Mouse (Mus musculus) erythroblast, embryonic 14.5 days (primary cell): ENCODE measurements around the gene Smcr8. TPM values are rescaled to one million over a fixed set of nuclear protein-coding genes. Genes with fewer than 3 reads are reported as not detected.
A peak's percentile ranks its signal among the peaks of the same experiment; 100 is the strongest.

Experiments
- H3K27me3 ChIP-seq: 2 replicates; pipeline ENCODE4 v1.6.1; 2012; ENCODE audit warnings: inconsistent platforms; ENCODE audit not compliant: control insufficient read depth
- H3K36me3 ChIP-seq: 2 replicates; pipeline ENCODE4 v1.6.1; 2012; ENCODE audit warnings: mild to moderate bottlenecking, inconsistent platforms; ENCODE audit not compliant: control insufficient read depth
- H3K4me1 ChIP-seq: 2 replicates; pipeline ENCODE4 v1.6.1; 2012; ENCODE audit warnings: inconsistent platforms; ENCODE audit not compliant: control insufficient read depth
- H3K4me3 ChIP-seq: replicated peaks from 2 replicates; pipeline ENCODE3; 2012; ENCODE audit warnings: moderate library complexity, mild to moderate bottlenecking, inconsistent platforms
- H3K9me3 ChIP-seq: 2 replicates; pipeline ENCODE4 v1.6.1; 2012; ENCODE audit warnings: low read length, inconsistent platforms, mixed read lengths; ENCODE audit not compliant: control insufficient read depth
- GATA1 ChIP-seq: IDR thresholded peaks from 2 replicates; pipeline ENCODE4 v1.6.1; 2012; ENCODE audit warnings: low read length, inconsistent platforms, mixed read lengths
- TAL1 ChIP-seq: IDR thresholded peaks from 3 replicates; pipeline ENCODE4 v1.6.1; 2012; ENCODE audit warnings: low read length, inconsistent platforms, mixed read lengths
- polyA plus RNA-seq: library from polyadenylated mRNA; stranded (reverse); fragments of >175 nt; gene quantifications from 2 replicates; pipeline ENCODE4 v1.2.3, GENCODE M21; 2012

Smcr8 gene
- polyA plus RNA-seq, 1 experiment, result 0.05 TPM

DNA sequence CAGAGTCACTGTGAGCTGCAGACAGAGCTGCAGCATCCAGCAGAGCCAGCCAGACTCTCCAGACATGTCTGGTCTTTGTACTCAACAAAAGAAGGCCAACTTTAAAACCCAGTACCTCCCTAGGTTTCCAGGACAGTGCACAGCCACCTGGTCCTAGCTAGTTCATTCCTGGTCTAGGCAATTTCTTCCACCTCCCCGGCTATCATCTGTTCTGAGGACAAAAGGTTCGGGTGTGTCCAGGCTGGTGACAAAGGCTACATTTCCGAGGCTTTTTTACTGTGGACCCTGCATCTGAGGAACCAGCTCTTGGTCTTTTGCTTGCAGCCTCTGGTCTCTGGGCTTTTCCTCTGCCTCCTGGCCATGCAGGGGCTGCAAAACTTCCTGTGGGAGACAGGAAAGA lies 37.0 kb upstream of the Smcr8 start:
- peaks cover 26% of the 10 kb centered on the region for H3K4me1 ChIP-seq
- no peak overlapping the region for H3K4me3 ChIP-seq
- peaks cover 5% of the 10 kb centered on the region for H3K9me3 ChIP-seq
- peaks cover 77% of the 10 kb centered on the region for H3K36me3 ChIP-seq
- H3K27me3 ChIP-seq, result no peaks in the 10 kb centered on the region
- no peak for TF ChIP-seq GATA1
- no peak for TF ChIP-seq TAL1

DNA sequence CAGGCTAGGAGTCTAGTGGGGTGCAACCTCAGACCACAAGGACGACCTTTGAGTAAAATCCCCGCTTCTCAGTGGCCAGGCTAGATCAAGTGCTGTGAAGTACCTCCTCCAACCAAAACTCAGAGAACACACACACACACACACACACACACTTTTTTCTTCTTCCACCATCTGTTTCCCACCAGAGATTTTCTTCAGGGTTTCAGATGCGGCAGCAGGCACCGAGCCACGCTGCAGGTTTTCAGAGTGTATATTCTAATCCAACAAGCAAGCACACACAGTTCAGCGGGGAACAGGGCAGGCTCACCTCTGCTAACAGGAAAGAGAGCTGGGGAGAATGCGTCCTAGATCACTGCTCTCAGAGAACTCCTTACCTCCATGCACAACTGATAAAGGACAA lies 21.8 kb upstream of the Smcr8 start:
- no peaks in the 10 kb centered on the region for H3K9me3 ChIP-seq
- TF ChIP-seq TAL1 (no peak), GATA1 (no peak)
- peaks cover 83% of the 10 kb centered on the region for H3K36me3 ChIP-seq
- no peaks in the 10 kb centered on the region for H3K27me3 ChIP-seq
- no peak overlapping the region for H3K4me3 ChIP-seq
- no peaks in the 10 kb centered on the region for H3K4me1 ChIP-seq

DNA sequence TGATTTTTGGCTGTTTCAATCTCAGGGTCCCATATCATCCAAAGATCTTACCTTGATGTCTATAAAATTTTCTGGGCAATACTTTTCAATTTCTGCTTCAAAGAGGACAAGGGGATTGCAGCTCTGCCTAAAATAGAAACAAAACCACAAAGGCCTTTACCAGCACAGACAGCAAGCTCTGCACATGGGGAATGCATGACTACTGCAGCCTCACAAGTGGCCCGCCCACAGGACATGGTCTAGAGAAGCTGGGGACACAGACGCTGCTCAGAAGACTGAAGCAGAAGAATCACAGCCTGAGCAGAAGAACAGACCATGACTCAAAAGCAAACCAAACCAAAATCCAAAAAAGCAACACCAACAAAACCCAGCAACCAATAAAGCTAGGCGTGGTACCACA lies 15.6 kb upstream of the Smcr8 start:
- H3K27me3 ChIP-seq, result no peaks in the 10 kb centered on the region
- H3K4me3 ChIP-seq, result no peak overlapping the region
- H3K36me3 ChIP-seq, result peaks cover 52% of the 10 kb centered on the region
- no peaks in the 10 kb centered on the region for H3K4me1 ChIP-seq
- no peak for TF ChIP-seq TAL1
- no peaks in the 10 kb centered on the region for H3K9me3 ChIP-seq

DNA sequence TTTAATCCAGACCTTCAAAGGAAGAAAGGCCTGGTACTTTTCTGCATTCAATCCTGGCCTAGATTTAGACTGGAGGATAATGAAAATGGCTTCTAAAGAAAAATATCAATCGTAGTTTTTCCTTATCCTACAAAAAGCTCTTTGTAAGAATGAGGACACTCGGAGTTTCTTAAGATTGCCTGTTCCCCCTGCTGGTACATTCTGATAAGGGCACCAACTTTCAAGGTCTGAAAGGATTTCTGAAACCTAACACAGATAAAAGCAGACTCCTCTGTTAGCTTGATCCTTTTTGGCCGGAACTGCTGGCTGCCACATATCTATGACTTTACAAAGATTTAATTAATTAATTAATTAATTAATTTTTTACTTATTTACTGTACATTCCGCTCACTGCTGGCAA lies 10.4 kb upstream of the Smcr8 start:
- Histone ChIP-seq H3K36me3 (peaks cover 13% of the 10 kb centered on the region), H3K4me1 (peaks cover 2% of the 10 kb centered on the region), H3K27me3 (no peaks in the 10 kb centered on the region), H3K9me3 (no peaks in the 10 kb centered on the region), H3K4me3 (no peak overlapping the region)
- TF ChIP-seq GATA1 (no peak), TAL1 (no peak)

DNA sequence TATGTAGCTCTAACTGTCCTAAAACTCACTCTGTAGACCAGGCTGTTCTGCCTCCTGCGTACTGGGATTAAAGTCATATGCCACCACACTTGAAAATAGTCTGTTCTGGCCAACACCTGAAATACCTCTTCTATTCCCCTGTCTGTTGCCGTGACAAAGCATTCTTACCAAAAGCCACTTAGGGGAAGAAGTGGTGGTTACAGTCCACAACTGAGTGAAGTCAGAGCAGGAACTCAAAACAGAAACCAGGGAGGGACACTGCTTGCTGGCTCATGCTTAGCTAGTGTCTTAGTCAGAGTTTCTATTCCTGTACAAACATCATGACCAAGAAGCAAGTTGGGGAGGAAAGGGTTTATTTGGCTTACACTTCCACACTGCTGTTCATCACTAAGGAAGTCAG lies 8.0 kb upstream of the Smcr8 start:
- H3K36me3 ChIP-seq, result peaks cover 6% of the 10 kb centered on the region
- no peak overlapping the region for H3K4me3 ChIP-seq
- no peak for TF ChIP-seq GATA1

DNA sequence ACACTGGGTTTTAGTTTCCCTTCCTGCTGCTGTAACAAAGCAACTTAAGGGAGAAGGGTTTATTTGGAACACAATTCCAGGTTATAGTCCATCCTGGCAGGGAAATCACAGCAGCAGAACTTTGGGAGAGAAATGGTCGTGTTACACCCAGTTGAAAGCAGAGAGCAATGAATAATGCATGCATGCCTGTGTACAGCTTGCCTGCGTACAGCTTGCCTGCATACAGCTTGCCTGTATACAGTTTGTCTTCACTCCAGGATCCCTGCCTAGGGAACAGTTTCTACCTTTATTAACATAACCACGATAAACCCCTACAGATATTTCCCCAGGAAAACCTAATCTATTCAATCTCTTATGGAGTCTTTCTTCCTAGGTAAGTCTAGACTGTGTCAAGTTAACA lies 6.5 kb upstream of the Smcr8 start:
- Histone ChIP-seq H3K36me3 (0 out of 2 replicates have a peak, but pooled peaks cover 4% of the 10 kb centered on the region), H3K4me3 (no peak overlapping the region), H3K9me3 (no peaks in the 10 kb centered on the region), H3K27me3 (no peaks in the 10 kb centered on the region), H3K4me1 (peaks cover 20% of the 10 kb centered on the region)
- TF ChIP-seq GATA1 (no peak), TAL1 (no peak)

More for the DNA sequence above, 8.0 kb upstream of the Smcr8 start:
- H3K4me1 ChIP-seq, result peaks cover 6% of the 10 kb centered on the region
- no peaks in the 10 kb centered on the region for H3K9me3 ChIP-seq
- no peaks in the 10 kb centered on the region for H3K27me3 ChIP-seq

DNA sequence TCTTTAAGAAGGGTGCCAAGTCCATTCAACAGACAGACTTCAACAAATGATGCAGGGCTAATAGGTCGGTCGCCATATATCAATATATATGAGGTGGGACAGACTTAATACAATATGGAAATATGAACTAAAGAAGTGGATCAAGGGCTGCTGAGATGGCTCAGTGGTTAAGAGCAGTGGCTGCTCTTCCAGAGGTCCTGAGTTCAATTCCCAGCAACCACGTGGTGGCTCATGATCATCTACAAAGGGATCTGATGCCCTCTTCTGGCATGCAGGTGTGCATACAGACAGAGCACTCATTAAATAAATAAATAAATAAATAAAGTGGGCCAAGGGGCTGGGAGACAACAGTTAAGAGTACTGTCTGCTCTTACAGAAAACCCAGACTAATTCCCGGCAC lies 5.2 kb upstream of the Smcr8 start:
- Histone ChIP-seq H3K36me3 (0 out of 2 replicates have a peak, but pooled peaks cover 2% of the 10 kb centered on the region), H3K4me1 (peaks cover 30% of the 10 kb centered on the region), H3K27me3 (no peaks in the 10 kb centered on the region), H3K4me3 (no peak overlapping the region), H3K9me3 (no peaks in the 10 kb centered on the region)
- TF ChIP-seq GATA1 (no peak), TAL1 (no peak)

DNA sequence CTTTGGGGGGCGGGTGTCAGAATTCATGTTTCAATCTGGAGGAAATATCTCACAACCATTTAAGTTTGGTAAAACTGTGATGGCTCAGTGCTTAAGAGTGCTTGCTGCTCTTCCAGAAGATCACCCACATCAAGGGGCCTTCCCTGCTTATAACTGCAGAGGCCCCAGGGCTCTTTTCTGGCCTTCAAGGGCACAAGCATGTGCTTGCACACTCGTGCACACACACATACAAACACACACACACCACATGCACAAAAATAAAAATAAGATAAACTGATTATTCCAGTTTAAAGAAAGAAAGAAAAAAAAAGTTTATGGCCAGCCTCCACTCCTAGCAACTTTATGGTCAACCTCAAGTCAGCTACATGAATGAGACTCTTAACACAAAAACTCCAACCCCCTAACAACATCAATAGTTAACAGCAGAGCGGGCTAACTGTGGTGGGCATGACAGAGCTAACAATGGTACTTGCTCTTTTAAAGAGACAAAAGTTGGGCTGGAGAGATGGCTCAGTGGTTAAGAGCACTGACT lies 3.1 kb upstream of the Smcr8 start:
- Histone ChIP-seq H3K9me3 (no peaks in the 10 kb centered on the region), H3K36me3 (peaks cover 13% of the 10 kb centered on the region), H3K4me3 (no peak overlapping the region), H3K27me3 (no peaks in the 10 kb centered on the region), H3K4me1 (peaks cover 46% of the 10 kb centered on the region)
- TF ChIP-seq TAL1 (no peak), GATA1 (no peak)

DNA sequence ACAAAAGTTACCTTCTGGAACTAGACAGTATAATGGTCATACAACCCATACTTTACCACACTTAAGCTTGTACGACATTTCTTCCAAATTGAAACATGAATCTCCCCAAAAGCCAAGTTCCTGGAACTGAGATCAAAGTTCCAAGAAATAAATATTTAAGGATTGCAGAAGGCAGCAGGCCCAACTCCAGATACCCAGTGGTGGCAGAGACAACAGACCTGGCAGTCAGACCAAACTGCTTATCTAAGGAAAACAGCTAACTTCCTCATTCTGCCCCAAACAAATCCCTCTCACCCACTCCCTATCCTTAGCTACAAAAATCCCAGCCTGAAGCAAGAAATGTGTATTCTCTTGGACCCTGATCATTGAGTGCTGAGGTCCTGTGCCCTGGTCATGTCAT lies 2.5 kb upstream of the Smcr8 start:
- peak overlapping the region; percentile 28 for H3K4me3 ChIP-seq
- H3K36me3 ChIP-seq, result peaks cover 19% of the 10 kb centered on the region
- no peaks in the 10 kb centered on the region for H3K27me3 ChIP-seq
- TF ChIP-seq TAL1 (no peak), GATA1 (no peak)
- H3K4me1 ChIP-seq, result peaks cover 51% of the 10 kb centered on the region
- no peaks in the 10 kb centered on the region for H3K9me3 ChIP-seq

DNA sequence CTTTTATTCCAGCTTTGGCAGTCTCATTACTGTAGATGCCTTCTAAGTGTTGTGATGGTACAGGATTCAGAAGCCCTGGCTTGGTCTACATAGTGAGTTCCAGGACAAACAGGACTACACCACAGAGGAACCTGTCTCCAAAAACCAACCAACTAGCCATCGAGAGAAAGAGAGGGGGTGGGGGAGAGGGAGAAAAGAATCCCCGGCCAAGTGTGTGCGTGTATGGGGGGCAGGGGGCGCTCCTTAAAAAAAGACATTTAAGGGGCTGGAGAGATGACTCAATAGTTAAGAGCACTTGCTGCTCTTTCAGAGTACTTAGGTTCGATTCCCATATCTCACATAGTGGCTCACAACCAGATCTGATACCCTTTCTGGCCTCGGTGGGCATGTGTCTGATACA lies 1.7 kb upstream of the Smcr8 start:
- H3K4me1 ChIP-seq, result peaks cover 58% of the 10 kb centered on the region
- peak overlapping the region; percentile 85 for H3K4me3 ChIP-seq
- peaks cover 26% of the 10 kb centered on the region for H3K36me3 ChIP-seq

More for the DNA sequence above, 1.7 kb upstream of the Smcr8 start:
- TF ChIP-seq TAL1 (no peak), GATA1 (no peak)
- H3K9me3 ChIP-seq, result no peaks in the 10 kb centered on the region
- no peaks in the 10 kb centered on the region for H3K27me3 ChIP-seq
